Mouse (Mus musculus) testis, adult 2 months (tissue): ENCODE results near the gene Trpv4. TPM values are rescaled to one million over a fixed set of nuclear protein-coding genes. Genes with fewer than 3 reads are reported as not detected.
A peak's percentile ranks its signal among the peaks of the same experiment; 100 is the strongest.

ENCODE experiments used
- H3K27ac ChIP-seq: fragments of 200-500 bp; 2 replicates; pipeline ENCODE4 v1.5.1; 2012; ENCODE audit warnings: low read depth, low read length; ENCODE audit not compliant: control insufficient read depth, insufficient read depth
- H3K27me3 ChIP-seq: fragments of 200-500 bp; 2 replicates; pipeline ENCODE4 v1.6.1; 2012; ENCODE audit warnings: mild to moderate bottlenecking, low read length, moderate library complexity; ENCODE audit not compliant: control insufficient read depth, insufficient read depth
- H3K36me3 ChIP-seq: fragments of 200-500 bp; 2 replicates; pipeline ENCODE4 v1.6.1; 2012; ENCODE audit warnings: mild to moderate bottlenecking, low read length; ENCODE audit not compliant: control insufficient read depth, insufficient read depth
- H3K4me1 ChIP-seq: fragments of 200-500 bp; 2 replicates; pipeline ENCODE4 v1.6.1; 2012; ENCODE audit warnings: low read length; ENCODE audit not compliant: control insufficient read depth, insufficient read depth
- H3K4me3 ChIP-seq: fragments of 200-500 bp; 2 replicates; pipeline ENCODE4 v1.5.1; 2012; ENCODE audit warnings: low read depth, mild to moderate bottlenecking, low read length, moderate library complexity, mixed read lengths; ENCODE audit not compliant: control insufficient read depth
- CTCF ChIP-seq: fragments of 200-500 bp; IDR thresholded peaks from 2 replicates; pipeline ENCODE4 v1.5.1; 2012; ENCODE audit warnings: low read depth, mild to moderate bottlenecking, inconsistent platforms, low read length, moderate library complexity; ENCODE audit not compliant: control insufficient read depth, insufficient read depth, insufficient replicate concordance
- POLR2A ChIP-seq: fragments of 200-500 bp; IDR thresholded peaks from 2 replicates; pipeline ENCODE4 v1.6.1; 2012; ENCODE audit warnings: low read depth, mild to moderate bottlenecking, inconsistent platforms, low read length, moderate library complexity; ENCODE audit not compliant: control insufficient read depth
- polyA plus RNA-seq: library from polyadenylated mRNA; depleted of rRNA; stranded (reverse); fragments of >200 nt; gene quantifications from 2 replicates; pipeline ENCODE4 v1.2.3, GENCODE M21; 2012

Trpv4 gene
- polyA plus RNA-seq, 1 experiment, result 0.93 TPM

DNA sequence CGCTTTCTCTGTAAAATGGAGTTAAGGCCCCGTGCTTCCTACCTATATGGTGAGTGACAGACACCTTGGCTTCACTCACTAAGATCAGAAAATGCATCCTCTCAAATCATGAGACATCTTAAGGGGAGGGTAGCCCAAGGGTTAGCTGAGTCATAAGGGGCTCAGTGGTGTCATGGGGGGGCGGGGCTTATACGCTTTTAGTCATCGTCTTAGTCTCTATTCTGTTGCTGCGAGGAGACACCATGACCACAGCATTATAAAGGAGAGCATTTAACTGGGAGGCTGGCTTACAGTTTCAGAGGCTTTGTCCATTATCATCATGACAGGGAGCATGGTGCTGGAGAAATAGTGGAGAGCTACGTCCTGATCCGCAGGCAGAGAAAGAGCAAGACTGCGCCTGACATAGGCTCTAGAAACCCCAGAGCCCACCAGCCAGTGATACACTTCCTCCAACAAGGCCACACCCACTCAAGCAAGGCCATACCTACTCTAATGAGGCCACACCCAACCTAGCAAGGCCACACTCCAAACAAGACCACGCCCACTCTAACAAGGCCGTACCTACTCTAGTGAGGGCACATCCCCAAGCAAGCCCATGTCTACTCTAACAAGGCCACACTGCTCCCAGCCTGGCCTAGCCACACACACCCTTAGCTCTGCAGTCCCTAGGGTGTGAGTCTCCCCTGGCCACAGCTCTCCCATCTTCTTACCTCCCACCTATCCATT is 41.7 kb downstream of the Trpv4 start:
- TF ChIP-seq POLR2A, result peak; percentile 34; the same call in 1 of the 2 replicates
- no peak for TF ChIP-seq CTCF

DNA sequence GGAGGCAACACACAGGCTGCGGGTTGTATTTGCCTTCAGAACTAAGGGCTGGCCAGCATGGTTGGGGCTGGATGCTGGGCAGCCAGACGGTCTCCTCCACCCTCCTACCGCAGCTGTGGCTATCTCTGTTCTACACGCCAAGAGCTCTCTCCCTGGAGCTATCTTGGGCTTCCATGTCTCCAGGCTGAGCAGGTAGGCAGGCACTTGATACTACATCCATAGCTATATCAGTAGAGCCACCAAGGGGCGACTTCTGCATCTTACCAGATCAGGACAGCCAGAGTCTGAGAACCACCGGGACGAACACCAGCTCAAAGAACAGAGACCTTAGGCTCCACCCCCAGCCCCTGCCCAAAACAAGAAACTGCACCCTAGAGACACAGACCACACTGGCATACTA is 43.4 kb downstream of the Trpv4 start:
- Histone ChIP-seq H3K27me3 (no peaks in the 10 kb centered on the region), H3K27ac (no peak overlapping the region), H3K4me1 (peaks cover 2% of the 10 kb centered on the region; the same call in 1 of the 2 replicates), H3K4me3 (no peak overlapping the region), H3K36me3 (no peaks in the 10 kb centered on the region)
- no peak for TF ChIP-seq CTCF
- no peak for TF ChIP-seq POLR2A

More for the DNA sequence above, 41.7 kb downstream of the Trpv4 start:
- no peaks in the 10 kb centered on the region for H3K36me3 ChIP-seq
- H3K27me3 ChIP-seq, result no peaks in the 10 kb centered on the region
- no peak overlapping the region for H3K27ac ChIP-seq
- peak overlapping the region; percentile 80 for H3K4me3 ChIP-seq
- peaks cover 4% of the 10 kb centered on the region for H3K4me1 ChIP-seq

DNA sequence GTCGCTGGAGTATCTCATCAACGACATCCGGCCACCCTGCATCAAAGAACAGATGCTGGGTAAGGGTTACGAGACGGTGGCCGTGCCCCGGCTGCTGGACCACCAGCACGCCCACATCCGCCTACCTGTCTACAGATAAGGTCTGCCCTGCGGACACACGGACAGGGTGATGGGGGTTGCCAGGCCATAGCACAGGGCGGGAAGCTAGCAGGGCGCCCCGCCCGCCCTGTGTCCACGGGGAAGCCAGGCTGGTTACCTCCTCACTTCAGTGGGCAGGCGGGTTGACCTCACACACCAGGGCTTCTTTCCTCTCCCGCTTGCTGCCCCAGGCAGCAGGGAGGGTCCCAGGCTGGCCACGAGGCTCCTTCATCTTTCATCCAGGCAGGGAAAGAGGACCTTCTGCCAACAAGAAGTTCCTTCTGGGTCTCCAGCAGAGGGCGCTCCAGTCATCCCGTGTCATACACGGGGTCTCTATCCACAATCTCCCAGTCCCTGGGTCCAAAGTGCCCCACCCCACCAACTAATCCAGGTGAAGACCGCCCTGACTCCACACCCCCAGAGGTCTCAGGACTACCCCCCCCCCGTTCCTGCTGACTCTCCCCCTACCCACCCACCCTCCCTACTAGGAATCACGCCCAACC is 46.1 kb downstream of the Trpv4 start:
- Histone ChIP-seq H3K36me3 (no peaks in the 10 kb centered on the region), H3K4me1 (peaks cover 4% of the 10 kb centered on the region; the same call in 1 of the 2 replicates), H3K27me3 (no peaks in the 10 kb centered on the region), H3K27ac (no peak overlapping the region), H3K4me3 (no peak overlapping the region)
- TF ChIP-seq CTCF (peak; percentile 60; the same call in 1 of the 2 replicates), POLR2A (no peak)

DNA sequence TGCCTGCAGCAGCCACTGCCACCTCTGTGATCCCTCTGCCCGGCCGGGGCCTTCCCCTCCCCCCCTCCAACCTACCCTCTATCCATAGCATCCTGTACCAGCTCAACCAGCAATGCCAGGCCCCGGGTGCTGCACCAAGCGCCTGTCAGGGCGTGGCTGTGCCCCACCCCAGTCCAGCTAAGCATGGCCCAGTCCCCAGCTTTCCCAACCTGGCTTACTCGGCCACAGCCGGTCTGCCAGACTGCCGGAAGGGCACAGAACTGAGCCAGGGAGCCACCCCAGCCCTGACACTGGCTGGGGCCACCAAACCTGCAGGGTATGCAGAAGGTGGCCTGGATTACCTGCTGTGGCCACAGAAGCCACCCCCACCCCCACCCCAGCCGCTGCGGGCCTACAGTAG is 47.0 kb downstream of the Trpv4 start:
- TF ChIP-seq CTCF, result no peak
- no peak for TF ChIP-seq POLR2A
- Histone ChIP-seq H3K4me3 (no peak overlapping the region), H3K27ac (no peak overlapping the region), H3K36me3 (no peaks in the 10 kb centered on the region), H3K27me3 (no peaks in the 10 kb centered on the region), H3K4me1 (peaks cover 4% of the 10 kb centered on the region; the same call in 1 of the 2 replicates)

DNA sequence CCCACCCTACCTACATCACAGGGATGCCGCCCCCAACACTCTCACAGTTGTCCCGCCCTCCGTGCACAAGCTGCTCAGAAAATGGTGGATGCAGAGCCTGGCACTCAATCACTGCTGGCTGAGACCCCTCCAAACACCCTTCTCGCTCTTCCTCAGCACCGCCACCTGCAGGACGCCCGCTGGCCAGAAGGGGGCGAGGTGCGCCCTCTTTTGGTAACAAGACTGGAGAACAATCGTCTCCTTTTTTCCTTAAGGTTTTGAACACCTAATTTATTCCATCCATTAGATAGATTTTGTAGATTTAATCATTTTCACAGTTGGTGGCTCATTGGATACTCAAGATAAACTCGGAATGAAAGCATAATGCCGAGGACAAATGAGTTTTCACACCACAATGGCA is 49.7 kb downstream of the Trpv4 start:
- Histone ChIP-seq H3K4me1 (peaks cover 4% of the 10 kb centered on the region; the same call in 1 of the 2 replicates), H3K27ac (no peak overlapping the region), H3K36me3 (no peaks in the 10 kb centered on the region), H3K27me3 (no peaks in the 10 kb centered on the region), H3K4me3 (no peak overlapping the region)
- TF ChIP-seq CTCF (peak; percentile 75; the same call in 1 of the 2 replicates), POLR2A (no peak)

DNA sequence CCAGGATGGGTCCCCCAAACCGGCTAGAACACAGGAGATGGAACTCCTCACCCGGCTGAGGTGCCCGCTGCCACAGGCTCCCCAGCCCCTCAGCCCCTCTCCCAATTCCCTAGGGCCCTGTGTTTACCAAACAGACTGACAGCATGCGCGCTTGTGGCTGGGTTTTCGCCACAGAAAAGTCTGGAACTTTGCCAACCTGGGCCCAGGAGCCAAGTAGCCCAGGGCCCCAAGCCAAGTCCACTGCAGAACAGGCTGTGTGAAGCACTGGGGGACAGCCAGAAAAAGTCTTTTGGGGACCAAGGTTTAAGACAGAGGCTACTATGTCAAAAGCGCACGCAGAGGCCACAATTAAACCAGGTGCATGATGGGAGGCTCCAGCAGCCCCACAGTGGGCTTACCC is 50.6 kb downstream of the Trpv4 start:
- Histone ChIP-seq H3K4me1 (peaks cover 4% of the 10 kb centered on the region; the same call in 1 of the 2 replicates), H3K27me3 (no peaks in the 10 kb centered on the region), H3K36me3 (no peaks in the 10 kb centered on the region), H3K4me3 (no peak overlapping the region), H3K27ac (no peak overlapping the region)
- no peak for TF ChIP-seq CTCF

DNA sequence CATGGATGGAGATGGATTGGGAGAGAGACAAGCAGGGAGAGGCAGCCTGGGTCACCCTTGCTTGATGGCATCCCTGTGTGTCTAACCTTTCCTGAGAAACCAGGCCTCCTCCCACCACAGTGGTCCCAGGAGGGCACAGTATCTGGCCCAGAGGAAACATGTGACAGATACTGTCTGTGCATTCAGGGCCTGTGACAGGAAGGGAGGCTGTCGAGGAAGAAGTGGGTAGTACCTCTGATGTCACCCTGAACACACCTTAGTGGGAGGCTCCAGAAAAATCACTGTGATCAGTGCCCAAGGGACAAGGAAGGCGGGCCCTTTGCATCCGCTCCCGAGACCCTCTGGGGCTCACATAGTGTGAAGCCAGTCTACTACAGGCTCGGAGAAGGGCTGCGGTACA is 52.2 kb downstream of the Trpv4 start:
- no peaks in the 10 kb centered on the region for H3K36me3 ChIP-seq
- TF ChIP-seq CTCF (no peak), POLR2A (no peak)
- H3K27ac ChIP-seq, result no peak overlapping the region
- H3K27me3 ChIP-seq, result no peaks in the 10 kb centered on the region
- no peak overlapping the region for H3K4me3 ChIP-seq
- H3K4me1 ChIP-seq, result peaks cover 4% of the 10 kb centered on the region; the same call in 1 of the 2 replicates
